Mouse (Mus musculus) cerebellum, adult 2 months (tissue): ENCODE measurements around the gene Zp3.

ENCODE experiments used
- CTCF ChIP-seq: fragments of 200-500 bp; IDR thresholded peaks from 2 replicates; pipeline ENCODE4 v1.5.1; 2011; ENCODE audit warnings: low read depth, mild to moderate bottlenecking, control low read depth, low read length, moderate library complexity, borderline replicate concordance; ENCODE audit not compliant: insufficient read depth
- POLR2A ChIP-seq: fragments of 200-500 bp; IDR thresholded peaks from 2 replicates; pipeline ENCODE4 v1.6.1; 2011; ENCODE audit warnings: low read length, control low read depth, borderline replicate concordance; ENCODE audit not compliant: insufficient read depth

- TF ChIP-seq CTCF: no peak
- TF ChIP-seq POLR2A: no peak
Observed at GRCm38 (mm10) chr5:135993381-135993965, 13.6 kb downstream of the Zp3 start.
